Mouse (Mus musculus) lung, embryonic 14.5 days (tissue): ENCODE data around the gene Coro7. TPM values are rescaled to one million over a fixed set of nuclear protein-coding genes. Genes with fewer than 3 reads are reported as not detected.

Experiments used
- ATAC-seq: fragments of 200-750 bp; cut with Nextera tagmentation; 2 replicates; pipeline ENCODE4 v1.8.0; 2017; ENCODE audit warnings: mild to moderate bottlenecking, moderate TSS enrichment, moderate library complexity; ENCODE audit not compliant: insufficient read depth
- DNase-seq: peaks from one replicate; pipeline ENCODE4 v3.0.0-alpha.2; 2015
- H3K27ac ChIP-seq: fragments of 300-500 bp; sonication (generic); 2 replicates; pipeline ENCODE4 v1.5.1; 2014; ENCODE audit warnings: low read depth, mild to moderate bottlenecking, moderate library complexity
- H3K27me3 ChIP-seq: fragments of 300-500 bp; sonication (generic); 2 replicates; pipeline ENCODE4 v1.6.1; 2014; ENCODE audit warnings: low read length, control low read depth; ENCODE audit not compliant: insufficient read depth
- H3K36me3 ChIP-seq: fragments of 300-500 bp; sonication (generic); 2 replicates; pipeline ENCODE4 v1.6.1; 2014; ENCODE audit warnings: control low read depth; ENCODE audit not compliant: insufficient read depth
- H3K4me1 ChIP-seq: fragments of 300-500 bp; sonication (generic); 2 replicates; pipeline ENCODE4 v1.6.1; 2014; ENCODE audit warnings: antibody characterized with exemption, control low read depth; ENCODE audit not compliant: insufficient read depth
- H3K4me2 ChIP-seq: fragments of 300-500 bp; sonication (generic); 2 replicates; pipeline ENCODE4 v1.6.1; 2014; ENCODE audit warnings: mild to moderate bottlenecking
- H3K4me3 ChIP-seq: fragments of 300-500 bp; sonication (generic); 2 replicates; pipeline ENCODE4 v1.5.1; 2014; ENCODE audit warnings: low read depth, low read length
- H3K9ac ChIP-seq: fragments of 300-500 bp; sonication (generic); 2 replicates; pipeline ENCODE4 v1.6.1; 2014
- H3K9me3 ChIP-seq: fragments of 300-500 bp; sonication (generic); 2 replicates; pipeline ENCODE4 v1.6.1; 2016; ENCODE audit warnings: low read depth, low read length, control low read depth
- CTCF ChIP-seq: IDR thresholded peaks from 2 replicates; pipeline ENCODE4 v1.5.1; 2016; ENCODE audit warnings: antibody characterized with exemption, low read depth
- WGBS: fragments of 180-500 bp; shearing (Covaris S2); extraction: QIAGEN DNeasy Blood & Tissue Kit; methylation state at CpG from one replicate; pipeline ENCODE4 v1.1.7; 2014; 5-methylcytosine and 5-hydroxymethylcytosine counted together
- polyA plus RNA-seq: library from polyadenylated mRNA; unstranded; fragments of >200 nt; fragmentation: Nextera tagmentation; extraction: Ambion mirVana; gene quantifications from 2 replicates; pipeline ENCODE4 v1.2.1, GENCODE M21; 2014

Gene Coro7
- polyA plus RNA-seq, 1 experiment from 2014 or later, result 15.1 TPM

DNA sequence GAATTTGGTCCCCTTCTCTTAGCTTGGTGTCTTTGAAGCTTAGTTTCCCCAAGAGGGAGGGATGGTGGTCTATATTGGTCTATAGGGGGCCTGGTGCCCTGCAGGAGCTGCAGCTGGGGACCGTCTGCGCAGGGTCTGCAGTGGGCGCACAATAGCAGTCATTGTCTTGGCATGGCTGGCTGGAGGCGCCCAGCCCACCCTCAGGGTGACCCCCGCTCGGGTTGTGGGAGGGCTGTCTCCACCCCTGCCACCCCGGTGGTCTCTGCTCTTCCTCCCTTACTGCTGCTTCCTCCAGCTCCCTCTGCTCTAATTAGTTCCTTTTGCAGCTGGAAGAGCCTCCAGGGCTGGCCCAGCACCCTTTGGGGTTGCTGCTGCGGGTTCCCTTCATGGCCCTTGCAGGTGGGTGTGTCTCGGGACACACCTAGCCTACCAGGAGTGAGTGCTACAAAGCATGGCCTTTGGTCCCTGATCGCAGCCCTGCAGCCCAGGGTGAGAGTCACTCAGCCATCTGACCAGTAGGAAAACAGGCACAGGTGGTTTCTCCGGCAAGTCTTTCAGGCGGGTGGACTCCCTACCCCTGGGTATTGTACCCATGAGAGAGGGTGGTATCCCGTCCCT, 74.0 kb downstream of the Coro7 start:
- no peak for DNase-seq
- Histone ChIP-seq H3K4me2 (no peak overlapping the region), H3K4me3 (no peak overlapping the region), H3K27me3 (no peaks in the 10 kb centered on the region), H3K9me3 (no peaks in the 10 kb centered on the region), H3K27ac (0 out of 2 replicates have a peak overlapping the region, but pooled peaks have one; percentile 3), H3K4me1 (peaks cover 50% of the 10 kb centered on the region), H3K9ac (no peak overlapping the region), H3K36me3 (peaks cover 19% of the 10 kb centered on the region)
- 51% methylated on average over 13 of the region's 13 CpGs for WGBS
- ATAC-seq, result no peak
- TF ChIP-seq CTCF, result no peak

- DNase-seq (no peak), ATAC-seq (no peak)
- Histone ChIP-seq H3K9me3 (no peaks in the 10 kb centered on the region), H3K4me2 (0 out of 2 replicates have a peak overlapping the region, but pooled peaks have one; percentile 10), H3K4me3 (no peak overlapping the region), H3K36me3 (peaks cover 8% of the 10 kb centered on the region), H3K27me3 (no peaks in the 10 kb centered on the region), H3K27ac (peak overlapping the region; percentile 90), H3K9ac (peak overlapping the region; percentile 32), H3K4me1 (peaks cover 50% of the 10 kb centered on the region)
- WGBS, result 45% methylated on average over 11 of the region's 11 CpGs
- TF ChIP-seq CTCF, result no peak
Measured at GRCm38 (mm10) chr16:4604293-4604837, 75.2 kb downstream of the Coro7 start.

DNA sequence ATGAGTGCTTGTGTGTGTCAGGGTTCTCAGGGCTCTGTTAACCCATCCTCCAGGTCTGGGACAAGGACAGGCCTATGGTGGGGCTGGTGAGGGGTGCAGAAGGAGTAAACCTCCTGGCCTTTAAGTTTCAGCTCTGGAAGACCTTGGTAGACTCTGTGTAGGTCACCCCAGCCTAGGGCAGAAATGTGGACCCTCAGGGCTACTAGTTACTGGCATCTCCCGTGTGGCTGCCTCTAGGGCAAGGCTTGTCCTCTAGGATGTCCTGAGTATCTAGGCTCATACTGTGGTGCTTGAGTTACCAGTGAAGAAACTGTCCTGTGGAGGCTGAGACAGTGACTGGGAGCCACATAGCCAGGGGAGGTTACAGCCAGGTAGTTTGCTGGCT, 76.1 kb downstream of the Coro7 start:
- WGBS, result 39% methylated on average over 1 of the region's 1 CpGs
- Histone ChIP-seq H3K4me1 (peaks cover 56% of the 10 kb centered on the region), H3K9me3 (no peaks in the 10 kb centered on the region), H3K27ac (peak overlapping the region; percentile 90), H3K27me3 (no peaks in the 10 kb centered on the region), H3K9ac (peak overlapping the region; percentile 33; the same call in 1 of the 2 replicates), H3K36me3 (no peaks in the 10 kb centered on the region), H3K4me3 (no peak overlapping the region), H3K4me2 (peak overlapping the region; percentile 16)
- no peak for DNase-seq
- ATAC-seq, result no peak; the same call in 1 of the 2 replicates
- TF ChIP-seq CTCF, result no peak

DNA sequence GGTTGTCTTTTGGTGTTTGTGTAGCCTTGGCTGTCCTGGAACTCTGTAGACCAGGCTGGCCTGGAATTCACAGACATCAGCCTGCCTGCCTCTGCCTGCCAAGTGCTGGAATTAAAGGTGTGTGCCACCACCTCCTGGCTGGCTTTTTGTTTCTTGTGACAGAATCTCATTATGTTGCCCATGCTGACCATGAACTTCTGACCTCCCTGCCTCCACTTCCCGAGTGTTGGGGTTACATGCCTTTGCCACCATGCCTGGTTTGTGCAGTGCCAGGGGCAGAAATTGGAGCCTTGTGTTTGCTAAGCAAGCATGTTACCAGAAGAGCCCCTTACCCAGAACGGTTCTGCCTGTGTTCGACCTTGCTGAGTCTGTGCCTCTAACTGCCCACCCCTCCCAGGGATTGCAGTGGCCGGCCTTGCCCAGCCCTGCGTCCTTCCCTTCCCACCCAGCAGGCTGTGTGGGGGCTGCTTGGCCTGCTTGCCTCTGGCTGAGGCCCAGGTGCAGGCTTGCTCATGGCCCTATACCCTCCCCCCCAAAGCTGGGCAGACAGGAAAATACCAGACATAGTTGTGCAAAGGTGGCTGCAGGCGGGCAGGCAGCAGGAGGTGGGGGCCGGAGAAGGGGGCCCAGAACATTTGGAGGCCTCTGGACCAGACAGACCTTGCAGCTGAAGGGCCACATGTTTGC, 76.7 kb downstream of the Coro7 start:
- Histone ChIP-seq H3K4me3 (no peak overlapping the region), H3K4me1 (peaks cover 56% of the 10 kb centered on the region), H3K9me3 (no peaks in the 10 kb centered on the region), H3K9ac (peak overlapping the region; percentile 33; the same call in 1 of the 2 replicates), H3K4me2 (peak overlapping the region; percentile 16), H3K27ac (peak overlapping the region; percentile 90), H3K36me3 (no peaks in the 10 kb centered on the region; the same call in 1 of the 2 replicates), H3K27me3 (no peaks in the 10 kb centered on the region)
- DNase-seq (peak; percentile 63), ATAC-seq (peak; percentile 70)
- 27% methylated on average over 7 of the region's 7 CpGs for WGBS
- TF ChIP-seq CTCF, result no peak

- WGBS, result 11% methylated on average over 3 of the region's 3 CpGs
- H3K4me3 ChIP-seq, result no peak overlapping the region
- H3K9me3 ChIP-seq, result no peaks in the 10 kb centered on the region
- peak overlapping the region; percentile 11; the same call in 1 of the 2 replicates for H3K9ac ChIP-seq
- no peak for ATAC-seq
- H3K4me1 ChIP-seq, result peaks cover 55% of the 10 kb centered on the region
- 0 out of 2 replicates have a peak overlapping the region, but pooled peaks have one; percentile 3 for H3K4me2 ChIP-seq
- no peak for TF ChIP-seq CTCF
- H3K27ac ChIP-seq, result peak overlapping the region; percentile 90
- no peaks in the 10 kb centered on the region; the same call in 1 of the 2 replicates for H3K36me3 ChIP-seq
- no peak for DNase-seq
- no peaks in the 10 kb centered on the region for H3K27me3 ChIP-seq
Measured at GRCm38 (mm10) chr16:4602189-4602588, 77.4 kb downstream of the Coro7 start.

DNA sequence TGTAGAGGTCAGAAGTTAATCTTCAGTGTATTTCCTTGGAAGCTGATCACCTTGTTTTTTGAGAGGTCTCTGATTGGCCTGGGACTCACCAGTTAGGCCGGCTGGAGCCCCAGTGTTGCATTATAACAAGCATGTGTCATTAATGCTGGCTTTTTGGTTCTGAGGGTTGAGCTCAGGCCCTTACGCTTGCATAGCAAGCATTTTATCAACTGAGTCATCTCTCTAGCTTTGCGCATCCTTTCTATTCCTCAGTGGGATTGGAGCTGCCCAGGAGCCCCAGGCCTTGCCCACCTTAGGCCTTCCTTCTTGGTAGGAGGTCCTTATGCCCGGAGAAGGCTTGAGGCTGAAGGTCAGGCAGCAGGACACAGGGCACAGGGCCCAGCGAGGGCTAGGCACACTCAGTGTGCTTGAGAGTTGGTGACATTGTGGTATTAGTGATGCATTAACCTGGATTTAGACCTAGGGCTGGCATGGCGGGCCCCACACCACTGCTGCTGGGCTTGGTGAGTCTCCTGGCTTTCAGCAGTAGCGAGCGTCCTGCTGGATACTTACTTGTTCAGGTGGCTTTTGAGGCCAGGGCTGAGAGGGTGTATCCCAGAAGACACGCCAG, 78.8 kb downstream of the Coro7 start:
- 74% methylated on average over 9 of the region's 9 CpGs for WGBS
- Histone ChIP-seq H3K36me3 (no peaks in the 10 kb centered on the region; the same call in 1 of the 2 replicates), H3K9ac (no peak overlapping the region), H3K4me2 (no peak overlapping the region), H3K4me1 (peaks cover 57% of the 10 kb centered on the region), H3K27me3 (no peaks in the 10 kb centered on the region), H3K27ac (peak overlapping the region; percentile 2; the same call in 1 of the 2 replicates), H3K9me3 (no peaks in the 10 kb centered on the region), H3K4me3 (no peak overlapping the region)
- TF ChIP-seq CTCF, result no peak
- ATAC-seq (no peak), DNase-seq (no peak)
